Mouse (Mus musculus): ENCODE results near the gene Gm32742.
A peak's percentile ranks its signal among the peaks of the same experiment; 100 is the strongest.
"Not testable (repeated sequence)": the region's sequence is repeated elsewhere in the genome, so short reads cannot be mapped to it uniquely, and the experiment has no call there.

Gene Gm32742

DNA sequence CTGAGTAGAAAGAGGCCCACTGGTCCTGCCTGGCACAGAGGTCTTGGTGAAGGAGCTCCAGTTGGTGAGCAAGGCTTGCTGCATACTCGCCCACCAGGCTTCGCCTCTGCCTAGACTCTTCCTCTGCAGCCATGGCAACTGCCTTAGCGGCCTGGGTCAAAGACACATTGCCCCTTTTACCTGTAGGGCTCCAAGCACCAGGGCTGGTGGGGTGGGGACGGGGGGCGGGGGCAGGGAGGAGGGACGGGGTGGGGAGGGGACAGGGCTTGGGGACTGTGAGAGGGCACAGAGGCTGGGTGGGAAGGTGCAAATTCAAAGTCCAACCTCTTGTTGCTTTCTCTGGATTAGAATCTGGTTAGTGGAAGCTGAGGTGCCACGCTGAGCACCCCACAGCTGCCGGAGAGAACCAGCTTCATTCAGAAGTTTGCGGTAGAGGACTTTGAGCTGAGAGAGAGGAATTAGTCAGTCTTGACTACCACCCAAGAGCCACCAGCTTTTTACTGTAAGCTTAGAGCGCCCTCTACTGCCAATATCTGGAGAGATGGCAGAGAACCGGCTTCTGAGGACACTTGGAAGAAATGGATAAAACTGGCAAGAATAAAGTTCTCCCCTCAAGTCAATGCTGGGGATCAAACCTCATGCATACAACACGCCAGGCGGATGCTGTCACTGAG, 13.1 kb downstream of the Gm32742 start:
- DNase-seq (ENCODE audit: extremely low read depth, low read depth), result peak; percentile 64

DNA sequence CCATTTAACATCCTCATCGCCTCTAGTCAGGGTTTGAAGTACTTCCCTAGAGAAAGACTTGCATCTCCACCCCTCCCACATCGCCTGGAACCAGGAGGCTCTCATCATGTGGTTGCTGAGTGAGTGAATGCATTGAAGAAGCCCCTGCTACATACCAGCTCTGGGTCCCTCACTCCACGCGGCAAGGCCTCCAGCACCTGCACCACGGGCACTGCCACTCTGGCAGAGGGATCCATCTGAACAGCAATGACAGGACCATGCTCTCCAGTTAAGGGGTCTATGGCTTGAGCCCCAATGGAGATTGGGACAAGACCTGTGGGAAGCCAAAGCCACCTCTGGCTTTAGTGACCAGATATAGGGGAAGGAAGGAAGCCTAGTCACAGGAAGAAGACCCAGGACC, 18.0 kb downstream of the Gm32742 start:
- DNase-seq (ENCODE audit: extremely low read depth, low read depth), result no peak

DNA sequence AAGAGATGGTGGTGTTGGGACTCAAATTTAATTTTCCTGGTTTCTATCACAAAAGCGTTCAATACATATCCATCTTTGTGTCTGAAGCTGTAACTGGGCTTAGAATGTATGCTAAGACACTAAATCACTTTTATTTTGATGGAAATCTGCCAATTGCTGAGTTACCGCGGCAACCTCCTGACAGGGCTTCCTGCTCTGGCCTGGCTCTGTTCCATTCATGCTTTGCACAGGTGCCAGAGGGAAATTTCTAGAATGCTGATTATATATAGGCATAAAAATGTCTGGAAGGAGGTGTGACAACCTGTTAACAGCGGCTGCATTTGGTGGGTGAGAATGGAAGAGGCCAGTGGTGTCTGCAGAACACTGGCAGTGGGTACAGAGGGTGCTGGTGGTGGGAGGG, 18.8 kb downstream of the Gm32742 start:
- DNase-seq (ENCODE audit: extremely low read depth, low read depth), result no peak

DNA sequence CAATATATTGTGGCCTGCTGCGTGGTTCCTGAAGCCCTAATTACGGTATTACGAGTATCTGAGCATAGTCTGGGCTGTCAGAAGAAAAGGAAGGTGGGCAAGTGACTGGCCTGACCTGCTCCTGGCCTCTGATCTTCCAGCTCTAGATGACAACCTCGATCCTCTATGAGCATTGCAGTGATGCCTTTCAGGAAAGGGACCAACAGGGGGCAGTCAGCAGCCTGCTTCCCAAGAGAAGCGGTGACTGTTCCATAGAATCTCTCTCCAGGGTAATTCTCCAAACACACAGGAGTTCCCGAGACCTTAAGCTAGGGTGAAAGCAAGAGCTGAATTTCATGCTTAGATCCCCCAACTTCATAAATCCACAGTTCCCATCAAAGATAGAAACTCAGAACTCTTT, 21.1 kb downstream of the Gm32742 start:
- no peak for DNase-seq (ENCODE audit: extremely low read depth, low read depth)

DNA sequence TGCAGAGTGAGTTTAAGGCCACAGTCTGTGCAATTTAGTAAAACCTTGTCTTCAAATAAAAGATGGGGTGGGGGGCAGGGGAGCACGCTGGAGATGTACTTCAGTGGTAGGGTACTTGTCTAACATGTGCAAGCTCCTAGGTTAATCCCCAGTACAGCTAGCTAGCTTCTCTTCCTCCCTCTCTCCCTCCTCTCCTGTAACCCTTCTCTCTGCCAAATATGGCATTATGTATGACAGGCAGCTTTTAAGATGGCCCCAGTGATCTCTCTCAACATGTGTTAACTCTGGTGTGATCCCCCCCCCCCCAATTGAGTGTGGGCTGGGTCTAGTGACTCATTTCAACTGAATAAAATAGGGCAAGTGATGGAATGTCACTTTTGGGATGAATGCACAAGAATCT, 21.9 kb downstream of the Gm32742 start:
- no peak for DNase-seq (ENCODE audit: extremely low read depth, low read depth)

DNA sequence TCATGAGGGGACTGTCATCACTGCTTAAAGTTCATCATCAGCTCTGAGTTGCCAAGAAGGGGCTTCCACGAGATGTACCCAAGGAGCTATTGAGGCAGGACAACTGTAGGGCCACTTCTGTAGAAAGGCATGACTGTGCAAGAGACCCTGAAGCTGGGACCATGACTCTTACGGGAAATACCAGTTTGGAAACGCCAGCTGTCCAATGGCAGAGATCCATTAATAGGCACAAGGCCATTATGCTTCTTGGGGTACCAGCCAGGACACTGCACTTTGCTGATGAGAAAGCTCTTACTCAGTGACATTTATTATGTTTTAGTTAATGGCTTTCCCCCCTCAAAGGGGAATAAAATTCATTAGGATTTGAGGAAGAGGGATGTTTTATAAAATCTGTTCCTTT, 24.6 kb downstream of the Gm32742 start:
- no peak for DNase-seq (ENCODE audit: extremely low read depth, low read depth)

DNA sequence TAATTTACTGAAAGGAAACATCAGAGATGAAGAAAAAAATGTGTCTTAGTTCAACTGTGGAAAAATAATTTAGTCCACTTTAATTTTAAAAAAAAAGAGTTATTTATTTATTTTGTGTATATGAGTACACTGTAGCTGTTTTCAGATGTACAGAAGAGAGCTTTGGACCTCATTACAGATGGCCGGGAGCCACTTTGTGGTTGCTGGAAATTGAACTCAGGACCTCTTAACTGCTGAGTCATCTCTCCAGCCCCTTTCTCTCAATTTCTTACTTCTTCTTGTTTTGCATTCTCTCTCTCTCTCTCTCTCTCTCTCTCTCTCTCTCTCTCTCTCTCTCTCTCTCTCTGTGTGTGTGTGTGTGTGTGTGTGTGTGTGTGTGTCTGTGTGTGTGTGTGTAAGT, 25.9 kb downstream of the Gm32742 start:
- DNase-seq (ENCODE audit: extremely low read depth, low read depth), result not testable (repeated sequence)

DNA sequence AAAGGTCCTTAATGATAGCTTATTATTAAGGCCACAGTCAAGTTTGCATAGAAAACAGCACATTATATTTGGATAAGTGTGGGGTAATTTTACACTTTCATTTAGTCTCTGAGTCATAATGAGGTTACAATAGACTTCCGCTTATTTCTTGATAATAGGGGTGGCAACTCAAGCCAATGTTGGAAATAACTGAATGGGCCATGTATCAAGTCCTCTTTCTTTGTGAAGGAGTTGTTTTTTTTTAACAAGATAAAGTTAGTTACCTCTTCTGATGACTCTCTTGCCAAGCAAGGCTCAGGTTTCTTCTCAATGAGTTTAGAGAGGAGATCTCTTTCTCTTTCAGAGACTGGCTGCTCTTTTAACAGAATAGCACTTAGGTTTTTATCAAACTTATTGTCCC, 27.0 kb downstream of the Gm32742 start:
- peak; percentile 65 for DNase-seq (ENCODE audit: extremely low read depth, low read depth)

DNA sequence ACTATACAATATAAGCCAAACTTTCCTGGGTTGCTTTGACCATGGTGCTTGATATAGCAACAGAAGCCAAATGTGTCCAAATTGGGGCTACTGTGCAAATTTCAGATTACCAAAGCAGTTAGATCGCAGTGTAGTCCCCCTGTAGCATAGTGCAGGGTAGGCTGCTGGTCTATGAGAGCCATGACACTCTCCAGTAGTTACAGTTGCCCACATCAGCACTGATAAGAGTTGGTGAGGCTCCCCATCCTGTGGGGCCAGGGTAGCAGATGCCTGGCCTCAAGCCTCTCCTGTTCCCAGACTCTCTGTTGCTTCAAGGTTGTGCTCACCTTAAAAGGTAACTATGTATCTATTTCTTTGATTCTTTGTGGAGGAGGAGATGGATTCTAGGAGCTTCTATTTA, 27.5 kb downstream of the Gm32742 start:
- DNase-seq (ENCODE audit: extremely low read depth, low read depth), result no peak

DNA sequence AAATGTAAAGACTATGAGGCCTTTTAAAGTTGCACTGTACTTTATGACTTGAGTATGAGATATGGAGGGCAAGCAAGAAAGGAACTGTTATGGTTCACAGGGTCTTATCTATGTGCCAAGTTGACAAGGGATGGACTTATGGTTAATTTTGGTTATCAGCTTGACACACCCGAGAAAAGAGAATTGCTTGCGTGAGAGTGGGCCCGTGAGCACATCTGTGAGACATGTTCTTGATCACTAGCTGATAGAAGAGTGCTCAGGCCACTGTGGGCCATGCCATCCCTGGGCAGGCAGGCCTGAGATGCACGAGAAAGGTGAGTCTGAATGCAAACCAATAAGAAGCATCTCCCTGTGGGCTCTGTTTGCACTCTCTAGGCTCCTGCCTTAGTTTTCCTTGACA, 27.9 kb downstream of the Gm32742 start:
- DNase-seq (ENCODE audit: extremely low read depth, low read depth), result peak; percentile 26

DNA sequence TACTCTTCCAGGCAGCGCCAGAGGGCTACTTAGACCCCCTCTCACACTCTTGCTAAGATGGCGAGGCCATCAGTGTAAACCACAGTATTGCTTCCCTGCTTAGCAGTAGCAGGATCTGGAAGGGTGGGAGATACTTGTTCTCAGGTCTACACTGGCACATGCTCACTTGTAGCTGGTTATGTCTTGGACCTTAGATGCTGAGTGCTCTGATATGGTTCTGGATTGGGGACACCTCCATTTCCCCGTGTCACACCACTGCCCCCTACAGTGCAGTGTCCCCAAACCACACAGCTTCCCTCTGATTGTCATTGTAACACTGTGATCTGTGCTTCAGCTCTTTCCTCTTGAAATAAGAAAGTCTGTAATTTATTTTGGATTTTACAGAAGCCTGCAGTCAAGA, 28.3 kb downstream of the Gm32742 start:
- DNase-seq (ENCODE audit: extremely low read depth, low read depth), result peak; percentile 47

DNA sequence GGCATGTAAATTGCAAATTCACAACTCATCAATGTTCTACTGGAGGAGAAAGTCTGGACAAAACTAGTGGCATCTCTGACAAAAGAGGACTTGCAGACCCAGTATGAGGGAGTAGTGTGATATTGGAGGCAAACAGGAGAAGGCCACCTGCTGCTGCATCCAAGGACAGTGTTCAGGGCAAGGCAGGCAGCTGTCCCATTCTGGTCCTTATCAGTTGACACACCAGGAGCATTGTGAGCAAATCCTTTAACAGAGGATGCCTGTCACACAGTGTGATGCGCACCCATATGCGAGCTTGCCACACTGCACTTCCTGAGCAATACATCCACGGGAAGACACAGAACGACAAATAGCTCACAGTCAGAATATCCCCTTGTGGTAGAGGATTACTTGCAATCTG, 50.5 kb downstream of the Gm32742 start:
- DNase-seq (ENCODE audit: extremely low read depth, low read depth), result no peak

DNA sequence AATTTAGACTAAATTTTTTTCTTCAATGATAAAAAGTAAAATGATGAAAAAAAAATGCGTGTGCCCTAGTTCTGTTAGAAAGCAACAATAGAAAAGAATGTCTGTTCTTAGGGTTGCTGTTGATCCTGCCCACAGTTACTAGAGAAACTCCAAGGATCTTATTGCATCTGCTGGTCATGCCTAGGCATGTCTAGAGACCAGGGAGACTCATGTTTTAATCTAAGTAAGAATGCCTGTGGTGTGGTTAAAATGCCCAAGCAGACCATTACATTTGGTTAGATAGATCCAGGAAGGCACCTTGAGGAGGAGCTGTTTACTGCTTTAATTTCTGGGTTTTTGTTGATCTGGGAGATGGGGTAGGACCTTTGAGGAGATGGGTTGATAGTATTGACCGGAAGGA, 59.6 kb downstream of the Gm32742 start:
- no peak for DNase-seq (ENCODE audit: extremely low read depth, low read depth)

DNA sequence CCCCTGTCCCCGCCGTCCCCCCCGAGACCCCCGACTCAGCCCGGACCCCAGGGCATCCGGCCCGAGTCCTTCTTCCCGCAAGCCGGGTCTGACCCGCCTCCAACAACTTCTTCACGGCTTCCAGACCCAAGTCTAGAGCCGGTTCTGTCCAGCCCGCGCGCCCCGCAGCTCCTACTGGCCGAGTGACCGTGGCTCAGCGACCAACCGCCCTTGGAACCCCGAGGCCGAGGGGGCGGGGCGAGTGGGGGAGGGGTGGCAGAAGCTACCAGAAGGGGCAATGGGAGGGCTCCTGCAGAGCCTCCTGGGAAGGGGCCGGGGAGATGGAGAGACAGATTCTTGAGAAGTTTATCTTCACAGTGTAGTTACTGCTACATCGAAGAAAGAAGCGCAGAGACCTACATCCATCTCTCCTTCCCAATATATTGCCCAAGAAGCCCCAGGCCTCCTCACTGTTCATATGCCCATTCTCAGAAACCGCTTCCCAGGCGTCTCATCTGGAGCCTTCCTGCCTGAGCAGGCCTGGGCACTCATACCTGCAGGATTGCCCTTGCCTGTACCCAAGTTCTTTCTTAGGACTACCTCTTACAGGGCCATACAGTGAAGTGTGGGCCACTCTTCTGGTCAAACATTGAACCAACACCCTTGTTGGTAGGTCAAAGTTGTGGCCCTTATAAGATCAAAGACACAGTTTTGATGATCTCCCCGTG, 61.4 kb downstream of the Gm32742 start:
- no peak for DNase-seq (ENCODE audit: extremely low read depth, low read depth)

DNA sequence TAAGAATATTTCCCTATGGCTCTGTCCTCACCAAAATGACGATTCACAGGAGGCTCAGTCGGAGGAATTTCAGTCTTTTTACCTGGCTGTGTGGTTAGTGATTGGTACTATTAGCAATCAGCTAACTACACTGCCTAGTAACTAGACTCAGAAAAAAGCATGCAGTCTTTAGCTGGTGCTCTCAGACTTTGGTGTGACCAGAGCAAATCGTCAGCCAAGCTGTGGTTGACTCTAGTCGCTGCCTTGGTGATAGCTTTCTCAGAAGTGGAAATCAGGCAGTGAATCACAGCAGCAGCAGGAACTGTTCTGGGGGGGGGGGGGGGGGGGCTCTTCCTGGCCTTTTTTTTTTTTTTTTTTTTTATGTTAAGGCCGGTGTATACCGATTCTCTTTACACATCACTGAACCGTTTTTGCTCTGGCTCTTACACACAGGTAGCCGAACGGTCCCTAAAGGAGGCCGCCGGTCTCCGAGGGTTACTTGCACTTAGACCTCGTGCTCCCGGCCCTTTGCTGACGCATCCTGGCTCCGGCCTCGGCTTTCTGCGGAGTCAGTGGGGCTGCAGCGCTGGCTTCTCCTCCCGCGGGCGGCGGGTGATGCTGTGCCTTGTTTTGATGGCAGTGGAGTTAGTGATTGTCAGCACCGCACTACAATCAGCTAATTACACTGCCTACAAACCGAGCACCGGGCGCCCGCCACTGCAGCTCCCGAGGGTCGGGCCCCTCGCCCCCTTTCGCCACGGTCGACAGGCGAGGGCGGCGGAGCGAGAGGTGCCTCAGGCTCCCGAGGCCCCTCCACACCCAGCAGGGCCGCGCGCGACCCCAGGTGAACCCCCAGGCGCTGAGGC, 62.1 kb downstream of the Gm32742 start:
- DNase-seq (ENCODE audit: extremely low read depth, low read depth), result no peak

DNA sequence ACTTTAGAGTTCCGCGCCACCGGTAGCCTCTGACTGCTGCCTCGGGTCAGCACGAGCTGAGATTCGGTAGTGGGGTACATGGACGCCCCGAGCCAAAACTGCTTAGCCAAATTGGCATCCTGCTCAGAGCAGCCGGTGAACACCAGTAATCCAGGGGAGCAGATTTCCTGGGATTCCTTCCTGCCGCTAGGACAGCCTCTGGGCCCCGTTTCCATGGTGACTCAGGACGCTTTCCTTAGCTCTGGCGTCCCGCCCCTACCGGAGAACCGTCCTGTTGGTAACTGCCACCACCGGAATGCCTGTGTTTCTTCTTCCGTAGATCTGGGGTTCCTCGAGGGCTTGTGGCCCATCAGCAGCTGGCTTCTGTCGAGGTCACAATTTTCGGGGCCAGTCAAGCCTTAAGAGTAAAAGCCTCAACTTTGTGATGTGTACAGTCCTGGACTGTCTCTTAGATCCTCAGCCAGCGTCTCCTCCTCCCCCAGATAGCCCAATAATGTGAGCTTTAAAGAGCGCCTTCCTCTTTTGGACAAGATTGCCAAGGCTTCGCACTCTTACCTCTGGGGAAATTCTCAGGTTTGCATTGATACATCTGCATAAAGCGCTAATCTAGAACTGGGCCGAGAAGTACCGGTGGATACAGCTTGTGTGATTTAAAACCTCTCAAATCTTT, 63.4 kb downstream of the Gm32742 start, which contains the start of gene 4833427G06Rik:
Gene 4833427G06Rik (minus strand): TSS at position 323 of the 670 bp plus-strand sequence.
- DNase-seq (ENCODE audit: extremely low read depth, low read depth), result no peak

DNA sequence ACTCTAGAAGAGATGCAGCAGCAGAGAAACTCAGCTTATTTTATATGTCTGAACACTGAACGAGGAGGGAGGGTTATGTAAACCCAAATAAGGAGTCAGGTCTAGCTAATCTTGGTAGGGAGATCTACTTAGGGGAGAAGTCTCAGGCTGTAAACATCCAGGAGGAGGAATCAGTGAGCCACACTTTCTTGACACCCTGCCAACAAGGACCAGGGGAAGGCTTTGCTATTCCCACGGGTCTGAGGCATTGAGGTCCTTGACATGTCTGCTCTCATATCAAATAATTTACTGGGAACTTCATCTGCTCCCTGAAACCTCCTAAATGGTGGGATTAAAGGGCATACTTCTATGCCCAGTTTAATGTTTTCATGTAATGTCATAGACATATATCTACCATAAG, 69.0 kb downstream of the Gm32742 start:
- no peak for DNase-seq (ENCODE audit: extremely low read depth, low read depth)

DNA sequence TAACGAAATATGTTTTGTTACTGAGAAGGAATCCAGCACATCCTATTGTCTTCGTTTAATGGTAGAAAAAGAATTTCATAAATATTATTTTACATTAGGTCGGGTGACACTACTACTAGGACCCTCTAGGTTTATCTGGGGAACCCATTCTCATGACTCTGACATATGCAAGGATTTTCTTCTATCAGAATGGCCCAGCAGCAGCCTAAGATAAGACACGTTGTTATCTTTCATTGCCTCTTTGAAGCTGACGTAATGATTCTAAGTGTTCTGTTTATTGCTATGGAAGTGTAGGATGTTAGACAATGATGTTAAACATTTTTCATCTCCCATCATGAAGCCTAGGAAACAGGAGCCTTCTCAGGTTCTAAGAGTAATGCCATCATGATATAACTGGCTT, 71.6 kb downstream of the Gm32742 start:
- no peak for DNase-seq (ENCODE audit: extremely low read depth, low read depth)

DNA sequence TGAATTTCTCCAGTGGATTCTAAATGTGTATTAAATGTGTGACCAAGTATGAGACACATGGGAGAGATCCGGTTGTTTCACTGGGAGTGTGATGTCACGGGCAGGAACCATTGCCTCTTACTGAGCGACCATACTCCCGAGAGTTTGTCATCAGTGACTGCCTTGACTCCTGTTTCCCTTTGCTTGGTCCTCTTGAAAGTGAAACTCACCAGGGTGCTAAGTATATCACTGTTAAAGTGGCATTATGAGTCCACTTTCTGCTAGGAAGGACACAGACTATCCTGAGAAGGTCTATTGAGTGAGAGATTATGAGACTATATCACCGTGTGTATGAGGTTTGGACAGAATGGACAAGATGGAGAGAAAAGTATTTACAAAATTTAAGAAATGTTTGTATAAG, 83.7 kb downstream of the Gm32742 start:
- no peak for DNase-seq (ENCODE audit: extremely low read depth, low read depth)
